In genomic region chr12:87132784-87133183, GRCm38 (mm10) we compare ENCODE assay signal across 21 mouse cellular contexts. TPM values are rescaled to one million over a fixed set of nuclear protein-coding genes. Genes with fewer than 3 reads are reported as not detected.
"Had no signal": no experiment of that assay in that cellular context is flagged by ENCODE, and none has a peak within 500 bp of the region (broad histone marks: within the 10 kb centered on the region; RNA-seq: fewer than 3 reads in every experiment).

No protein-coding gene starts in this region.

- H3K27ac ChIP-seq: intestine, embryonic 15.5 days; kidney, embryonic 15.5 days; limb, embryonic 10.5 days; limb, embryonic 13.5 days; midbrain, embryonic 10.5 days; midbrain, embryonic 13.5 days; neural tube, embryonic 13.5 days had no signal

- H3K9me3 ChIP-seq: intestine, embryonic 15.5 days; kidney, embryonic 15.5 days; limb, embryonic 10.5 days; limb, embryonic 13.5 days; midbrain, embryonic 10.5 days; midbrain, embryonic 13.5 days; neural tube, embryonic 13.5 days had no signal

- ATAC-seq: intestine, embryonic 15.5 days; midbrain, embryonic 13.5 days; midbrain, embryonic 16.5 days had no signal

- H3K4me1 ChIP-seq: intestine, embryonic 15.5 days; kidney, embryonic 15.5 days; limb, embryonic 10.5 days; limb, embryonic 13.5 days had no signal

- H3K4me2 ChIP-seq: intestine, embryonic 15.5 days; kidney, embryonic 15.5 days; limb, embryonic 13.5 days; midbrain, embryonic 13.5 days; neural tube, embryonic 13.5 days had no signal

- H3K27me3 ChIP-seq: intestine, embryonic 15.5 days; kidney, embryonic 15.5 days; limb, embryonic 13.5 days; midbrain, embryonic 13.5 days; neural tube, embryonic 13.5 days had no signal

- DNase-seq: kidney, adult 11 months; kidney, adult 8-10 months; kidney, postnatal 10 days; kidney, postnatal 4 days; lung, adult 2 months; lung, postnatal 14 days; lung, postnatal 4 days; retina, postnatal 1 day; right cerebral cortex, postnatal 25 days; thymus, postnatal 25 days had no signal

- H3K9ac ChIP-seq: intestine, embryonic 15.5 days; kidney, embryonic 15.5 days; limb, embryonic 13.5 days; midbrain, embryonic 13.5 days; neural tube, embryonic 13.5 days had no signal

- H3K4me3 ChIP-seq: intestine, embryonic 15.5 days; kidney, embryonic 15.5 days; limb, embryonic 10.5 days; limb, embryonic 13.5 days; midbrain, embryonic 10.5 days; midbrain, embryonic 13.5 days; myocyte; neural tube, embryonic 13.5 days had no signal

- H3K36me3 ChIP-seq: intestine, embryonic 15.5 days had no signal

RNA-seq across cellular contexts. Expression of gene Ngb, which starts 30.4 kb away (rescaled TPM):
- total RNA-seq: megakaryocyte, adult 5-6 weeks; monocyte, adult 5-6 weeks had no signal
